Mouse (Mus musculus): Measurements from ENCODE around the gene F8. TPM values are rescaled to one million over a fixed set of nuclear protein-coding genes. Genes with fewer than 3 reads are reported as not detected.
A peak's percentile ranks its signal among the peaks of the same experiment; 100 is the strongest.

Gene F8
- total RNA-seq, 2 experiments from 2014 or later = 1.3 to 1.5 TPM

DNA sequence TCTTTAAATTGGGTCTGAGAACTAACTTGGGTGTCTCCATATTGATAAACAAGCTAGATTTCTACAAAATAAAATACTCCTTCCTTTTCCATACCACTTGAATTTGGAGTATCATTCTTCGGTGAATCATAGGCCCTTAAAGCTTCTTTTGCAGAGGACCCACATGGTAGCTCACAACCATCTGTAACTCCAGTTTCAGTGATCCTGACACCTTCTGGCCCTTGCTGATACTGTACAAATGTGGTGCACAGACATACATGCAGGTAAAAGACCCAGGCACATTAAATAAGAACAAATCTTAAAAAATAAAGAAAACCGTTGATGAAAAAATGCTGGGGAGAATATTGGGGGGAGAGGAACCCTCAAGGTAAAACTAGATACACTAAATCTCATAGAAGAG, 244.2 kb downstream of the F8 start:
- no peak for DNase-seq

DNA sequence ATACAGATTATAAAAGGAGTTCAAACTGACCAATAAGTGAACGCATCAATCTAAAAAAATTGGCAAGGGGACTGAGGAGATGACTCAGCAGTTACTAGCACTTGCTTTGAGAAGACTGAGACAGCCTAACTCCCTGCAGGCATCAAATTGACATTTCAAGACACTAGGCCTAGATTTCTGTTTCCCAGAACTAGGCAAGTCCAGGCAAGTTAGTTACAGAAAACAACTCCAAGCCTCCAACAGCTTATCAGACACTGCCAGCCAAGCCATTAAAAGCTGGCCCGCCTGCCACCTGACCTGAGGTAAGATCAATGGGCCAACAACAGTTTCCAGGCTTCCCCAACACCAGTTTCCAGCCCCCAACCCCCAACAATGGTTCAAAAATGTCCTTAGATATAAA, 244.7 kb downstream of the F8 start:
- DNase-seq = no peak

DNA sequence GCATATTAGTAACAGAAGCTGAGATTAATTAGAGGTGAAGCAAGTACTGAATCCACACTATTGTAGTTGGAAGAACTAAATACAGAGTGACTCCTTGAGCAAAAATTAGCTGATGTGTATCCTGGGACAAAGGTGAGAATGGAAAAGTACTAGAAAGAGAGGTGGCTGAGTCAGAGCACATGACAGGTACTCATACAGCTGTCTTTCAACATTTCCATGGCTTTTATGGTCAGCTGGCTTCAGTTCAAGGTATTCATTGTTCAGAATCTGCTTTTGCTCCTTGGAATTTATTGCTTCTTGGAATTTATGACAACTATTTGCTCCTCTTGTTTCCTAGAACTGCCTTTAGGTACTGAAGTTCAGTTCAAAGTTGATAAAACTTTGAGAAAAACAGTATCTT, 245.5 kb downstream of the F8 start:
- no peak for DNase-seq

DNA sequence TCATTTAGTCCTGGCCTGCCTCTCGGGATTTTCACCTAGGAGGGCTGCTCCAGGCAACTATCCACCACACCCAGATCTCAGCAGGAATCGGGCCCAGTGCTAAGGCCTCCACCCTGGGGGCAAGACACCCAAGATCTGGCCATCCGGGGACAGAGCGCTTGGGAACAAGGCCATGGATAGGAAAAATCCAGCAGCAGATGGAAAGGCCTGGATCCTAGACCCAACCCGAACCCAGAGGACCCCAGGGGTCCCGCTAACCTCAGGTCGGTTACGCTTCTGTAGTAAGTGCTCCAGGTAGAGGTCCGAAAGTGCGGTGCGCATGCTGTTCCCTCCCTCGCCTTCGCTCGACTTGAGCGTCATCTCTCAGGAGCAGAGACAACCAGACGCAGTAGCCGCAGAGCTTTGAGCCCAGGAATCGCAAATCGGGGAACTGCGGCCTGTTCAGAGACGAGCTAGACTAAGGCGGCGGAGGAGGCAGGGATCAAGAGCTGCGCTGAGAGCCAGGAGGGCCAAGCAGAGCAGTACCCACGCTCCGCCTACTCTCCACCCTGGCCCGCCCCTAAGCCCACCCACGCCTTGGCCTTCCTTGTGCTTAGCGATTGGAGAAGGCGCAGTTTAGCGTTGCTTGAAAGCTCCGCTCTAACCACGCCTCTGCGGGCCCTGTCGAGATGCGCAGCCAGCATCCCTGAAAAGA, 251.8 kb downstream of the F8 start, which contains the start of gene Mpp1:
Mpp1 (minus strand) TSS at position 550 of the 694 bp plus-strand sequence.
- DNase-seq = peak; percentile 66

DNA sequence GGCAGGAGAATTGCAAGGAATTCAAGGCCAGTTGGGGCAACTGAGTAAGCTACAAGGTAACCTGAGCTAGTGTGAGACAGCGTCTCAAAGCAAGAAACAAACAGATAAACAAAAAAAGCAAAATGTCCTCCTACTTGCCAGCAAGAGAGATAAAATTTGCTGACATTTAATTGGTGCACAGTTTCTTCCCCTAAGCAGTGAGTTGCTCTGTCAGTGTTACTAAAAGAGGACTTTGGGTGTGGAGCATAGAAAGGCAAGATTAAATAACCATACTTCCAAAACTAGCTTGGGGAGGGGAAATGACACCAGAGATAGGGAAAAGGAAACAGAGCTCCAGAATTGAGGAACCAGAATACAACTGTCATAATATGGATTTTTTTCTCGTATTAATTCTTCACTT, 252.9 kb downstream of the F8 start:
- no peak for DNase-seq

DNA sequence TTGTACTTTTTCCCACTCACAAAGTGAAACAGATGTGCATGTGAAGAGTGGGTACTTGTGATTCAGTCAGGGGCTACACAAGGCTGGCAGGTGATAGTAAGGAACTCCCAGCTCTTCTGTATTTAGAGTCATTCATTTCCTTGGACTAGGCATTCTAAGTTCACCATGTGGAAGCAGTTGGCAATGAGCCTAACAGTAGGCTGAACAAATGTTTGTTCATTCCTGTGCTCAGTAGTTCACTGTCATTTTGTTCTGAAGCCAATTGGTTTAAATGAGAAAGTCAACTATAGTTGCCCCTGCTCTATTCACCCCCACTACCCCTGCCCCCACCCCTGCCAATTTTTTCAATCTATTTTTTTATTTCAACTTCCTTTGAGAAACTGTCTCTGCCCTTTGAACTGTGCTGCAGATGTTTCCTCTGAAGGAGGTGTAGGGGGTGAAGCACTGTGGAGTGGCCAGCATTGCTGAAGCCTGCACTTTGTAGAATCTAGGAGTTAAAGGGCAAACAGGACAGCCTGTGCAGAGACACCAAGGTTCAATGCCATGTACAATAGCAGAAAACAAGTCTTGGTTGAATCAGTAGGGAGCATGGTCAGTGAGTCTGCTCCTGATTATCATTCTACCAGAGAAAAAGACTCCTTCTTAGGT, 254.0 kb downstream of the F8 start:
- no peak for DNase-seq

DNA sequence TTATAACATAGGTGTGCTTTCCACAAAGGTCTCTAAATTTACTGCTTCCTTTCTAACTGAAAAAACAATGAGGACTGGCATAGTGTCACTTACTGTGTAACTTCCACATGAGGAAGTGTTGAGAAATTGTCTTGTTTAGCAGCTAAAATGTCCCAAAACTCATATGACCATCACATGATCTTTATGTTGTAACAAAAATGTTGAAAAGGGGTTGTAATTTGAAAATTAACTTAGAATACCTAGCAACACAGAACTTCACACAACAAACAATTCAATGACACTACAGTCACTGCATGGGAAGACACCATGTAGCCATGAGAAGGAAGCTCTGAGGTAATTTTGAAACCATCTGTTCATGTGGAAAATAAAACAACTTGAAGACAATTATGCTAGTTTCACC, 255.5 kb downstream of the F8 start:
- DNase-seq = no peak

DNA sequence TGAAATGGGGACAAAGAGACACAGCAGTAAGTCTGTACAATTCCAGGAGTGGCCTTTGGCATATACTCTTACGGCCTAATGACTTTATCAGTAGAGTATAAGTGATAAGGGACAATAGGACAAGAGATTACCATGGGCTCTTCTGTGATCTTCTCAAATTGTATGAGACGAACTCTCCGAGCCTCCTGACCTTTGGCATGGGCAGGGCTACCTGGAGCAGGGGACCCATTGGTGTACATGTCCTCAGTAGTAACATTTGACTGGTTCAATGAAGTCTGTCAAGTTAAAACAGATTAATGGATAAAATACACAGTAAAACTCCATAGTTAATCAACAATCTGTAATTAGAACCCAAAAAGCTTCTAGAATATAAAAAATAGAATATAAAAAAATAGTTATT, 256.8 kb downstream of the F8 start:
- no peak for DNase-seq

Other genes starting within 250 kb of the F8 start
- not detected for gene Smim9, start 218.8 kb downstream of the F8 start, total RNA-seq (2021)
- 100 to 1,000 TPM; 155 to 162 TPM for gene Fundc2, start 216 bp downstream of the F8 start, total RNA-seq (2021)
- gene Cmc4, start 34.0 kb upstream of the F8 start, total RNA-seq (2021) = 1 to 10 TPM; 5.7 to 5.9 TPM
- 1 to 10 TPM; 2.9 to 6.6 TPM for gene Mtcp1, start 34.0 kb upstream of the F8 start, total RNA-seq (2021)
- 10 to 100 TPM; 17.4 to 21.3 TPM for gene Brcc3, start 34.0 kb upstream of the F8 start, total RNA-seq (2021)
- gene Vbp1, start 131.7 kb upstream of the F8 start, total RNA-seq (2021) = 10 to 100 TPM; 45.9 to 51.7 TPM
- gene Rab39b, start 195.6 kb upstream of the F8 start, total RNA-seq (2021) = under 1 TPM; 0.21 to 0.38 TPM

Data from gastrocnemius, postnatal 10 days (tissue).